Mouse (Mus musculus): ENCODE data around the gene Armh3.
A peak's percentile ranks its signal among the peaks of the same experiment; 100 is the strongest.

The Armh3 gene

GRCm38 (mm10) chr19:45997785-45998693, at the start of gene Armh3:
TSS of gene Armh3 (minus strand) at chr19:45998488.
- DNase-seq (ENCODE audit: extremely low read depth, low read depth), result peak; percentile 98

DNA sequence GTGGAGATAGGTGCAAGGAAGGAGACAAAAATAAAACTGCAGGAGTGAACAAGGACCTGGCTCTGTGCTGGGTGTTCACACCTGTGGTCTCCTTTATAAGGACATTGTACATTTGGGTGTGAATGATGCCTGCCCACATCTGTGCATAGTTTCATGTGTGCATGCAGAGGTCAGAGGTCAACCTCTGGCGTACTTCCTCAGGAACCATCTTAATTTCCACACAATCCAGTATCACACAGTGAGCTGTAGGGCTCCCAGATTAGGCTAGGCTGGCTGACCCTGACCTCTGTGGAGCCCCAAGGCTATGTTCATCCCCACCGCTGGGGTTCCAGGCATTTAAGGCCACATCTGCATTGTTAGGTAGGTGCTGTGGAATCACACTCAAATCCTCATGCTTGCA, 49.1 kb upstream of the Armh3 start:
- DNase-seq (ENCODE audit: extremely low read depth, low read depth), result no peak

DNA sequence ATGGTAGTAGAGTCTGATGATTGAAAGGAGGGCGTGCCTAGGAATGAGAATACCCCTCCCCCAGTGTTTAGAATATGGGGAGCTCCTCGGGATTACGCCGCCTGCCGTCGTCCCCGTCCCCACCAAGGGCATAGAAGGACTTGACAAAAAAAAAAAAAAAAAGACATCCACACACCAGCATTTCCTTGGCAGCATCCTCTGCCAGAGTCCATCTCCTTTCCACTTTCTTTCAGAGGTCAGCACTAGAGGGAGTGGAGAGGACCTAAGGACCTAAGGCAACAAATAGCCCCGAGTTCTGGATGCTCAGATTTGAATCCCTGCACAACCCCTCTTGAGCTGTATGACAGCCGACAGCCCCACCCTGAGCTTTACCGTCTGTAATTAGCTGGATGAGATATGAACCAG, 48.3 kb upstream of the Armh3 start:
- DNase-seq (ENCODE audit: extremely low read depth, low read depth), result no peak

DNA sequence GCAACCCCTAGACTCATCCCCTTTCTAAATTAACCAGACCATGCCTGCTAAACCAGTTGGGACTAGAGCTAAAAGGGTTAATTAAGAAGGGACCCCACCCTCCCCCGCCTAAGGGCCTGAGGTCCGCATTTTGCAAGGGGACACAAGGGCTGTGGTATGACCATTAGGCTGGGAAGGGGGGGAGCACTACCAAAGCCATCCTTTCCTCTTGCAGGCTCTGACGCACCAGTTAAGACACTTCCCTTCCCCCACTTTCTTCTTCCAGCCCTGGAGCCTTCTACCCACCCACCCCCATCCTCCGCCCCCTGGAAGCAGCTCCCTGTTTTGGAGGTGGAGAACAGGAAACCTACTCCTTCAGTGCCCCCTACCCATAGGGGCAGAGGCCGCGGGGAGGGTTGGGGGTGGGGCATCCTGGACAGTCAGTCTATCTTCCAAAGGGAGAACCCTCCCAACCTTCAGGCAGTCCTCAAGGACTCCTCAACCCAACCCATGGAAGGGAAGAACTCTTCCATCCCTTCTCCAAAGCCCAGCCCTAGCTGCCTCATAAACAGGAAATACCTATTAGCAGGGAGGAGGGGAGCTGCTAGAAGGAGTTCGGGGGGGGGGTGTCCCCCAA, 47.5 kb upstream of the Armh3 start:
- DNase-seq (ENCODE audit: extremely low read depth, low read depth), result no peak

GRCm38 (mm10) chr19:46044993-46045695, 46.9 kb upstream of the Armh3 start, which contains the start of gene Ldb1:
TSS of gene Ldb1 (minus strand) at chr19:46045214.
- DNase-seq (ENCODE audit: extremely low read depth, low read depth), result no peak

- no peak for DNase-seq (ENCODE audit: extremely low read depth, low read depth)
These were observed 46.1 kb upstream of the Armh3 start, which contains the start of gene Pprc1 for GRCm38 (mm10) chr19:46044271-46044992. TSS of gene Pprc1 (plus strand) at chr19:46044886.

- DNase-seq (ENCODE audit: extremely low read depth, low read depth), result no peak
These were observed 45.1 kb upstream of the Armh3 start for GRCm38 (mm10) chr19:46043380-46043779.

DNA sequence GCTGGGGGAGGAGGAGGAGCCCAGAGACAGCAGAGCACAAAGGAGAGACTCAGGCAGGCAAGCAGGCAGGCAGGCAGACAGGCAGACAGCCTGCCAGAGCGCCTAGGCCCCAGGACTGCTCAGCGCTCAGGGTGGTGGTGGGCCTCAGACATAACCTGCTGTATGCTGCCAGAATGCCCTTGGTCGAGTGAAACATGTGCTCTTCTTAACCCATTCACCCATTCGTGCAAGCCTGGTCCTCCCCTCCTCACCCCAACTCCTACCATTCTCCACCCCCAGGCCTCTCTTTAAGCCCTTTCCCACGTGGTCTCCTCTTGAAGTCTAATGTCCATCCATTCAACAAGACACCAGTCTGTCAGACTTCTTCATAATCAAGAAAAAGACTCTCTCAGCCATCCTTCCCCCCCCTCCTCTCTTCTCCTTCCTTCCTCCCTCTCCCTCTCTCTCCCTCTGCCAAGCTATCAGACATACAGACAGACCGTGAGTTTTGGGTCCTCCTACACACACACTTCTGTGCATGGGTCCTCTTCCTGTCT, 44.3 kb upstream of the Armh3 start:
- DNase-seq (ENCODE audit: extremely low read depth, low read depth), result no peak

GRCm38 (mm10) chr19:46041933-46042475, 43.7 kb upstream of the Armh3 start:
- no peak for DNase-seq (ENCODE audit: extremely low read depth, low read depth)

DNA sequence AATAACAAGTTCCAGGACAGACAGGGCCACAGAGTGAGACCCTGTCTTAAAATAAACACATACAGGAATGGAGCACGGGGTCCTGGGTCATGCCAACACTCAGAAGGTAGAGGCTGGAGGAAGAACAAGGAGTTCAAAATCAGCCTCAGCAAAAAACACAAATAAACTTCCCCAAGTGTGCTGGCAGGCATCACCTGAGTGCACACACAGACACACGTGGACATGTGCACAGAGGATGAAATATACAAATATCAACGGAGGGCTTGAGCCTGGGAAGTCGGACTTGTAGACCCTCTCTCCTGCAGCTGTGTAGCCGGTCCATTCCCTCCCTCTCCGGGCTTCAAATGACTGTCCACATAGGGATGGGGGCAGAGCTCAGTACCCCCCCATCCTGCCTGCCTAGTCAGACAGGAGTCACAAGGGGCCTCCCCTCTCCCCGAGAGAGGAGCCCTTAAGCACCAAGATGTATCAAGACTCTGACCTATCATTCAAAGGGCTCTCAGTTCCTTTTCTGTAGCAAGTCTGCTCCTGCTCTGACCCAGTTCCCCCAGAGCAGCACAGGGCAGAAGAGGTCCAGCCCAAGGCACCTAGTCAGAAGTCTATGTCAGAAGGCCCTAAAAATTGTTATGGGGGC, 43.1 kb upstream of the Armh3 start:
- no peak for DNase-seq (ENCODE audit: extremely low read depth, low read depth)

DNA sequence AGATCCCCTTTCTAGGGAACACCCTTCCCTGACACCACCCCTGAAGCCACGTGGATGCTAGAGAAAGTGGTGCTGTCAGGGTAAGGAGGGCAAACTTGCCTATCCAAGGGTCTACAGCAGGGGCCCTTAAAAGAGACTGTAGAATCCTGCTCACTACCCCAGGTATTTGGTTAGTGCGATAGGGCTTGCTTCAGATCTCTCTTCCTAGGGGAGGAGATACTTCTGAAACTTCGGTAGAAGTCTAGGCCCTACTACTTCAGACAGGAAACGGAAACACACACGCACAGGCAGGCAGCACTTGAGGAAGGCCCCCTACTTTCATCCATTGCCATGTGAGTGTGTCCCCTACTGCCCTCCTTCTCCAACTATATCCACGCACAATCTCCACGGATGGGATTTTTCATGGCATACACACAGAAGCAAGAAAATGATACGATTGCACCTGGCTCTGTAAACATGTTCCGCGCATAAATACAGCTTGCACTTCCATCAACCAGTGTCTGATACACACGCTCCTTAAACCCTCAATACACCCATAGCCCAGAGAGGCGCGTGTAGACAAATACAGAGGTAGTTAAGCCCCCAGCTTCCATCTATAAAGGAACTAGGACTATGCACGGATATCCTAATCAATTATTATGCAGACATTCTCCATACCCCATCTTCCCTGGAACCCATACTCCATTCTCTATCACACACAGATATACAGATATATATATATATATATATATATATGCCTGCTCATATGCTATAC, 42.0 kb upstream of the Armh3 start:
- no peak for DNase-seq (ENCODE audit: extremely low read depth, low read depth)

DNA sequence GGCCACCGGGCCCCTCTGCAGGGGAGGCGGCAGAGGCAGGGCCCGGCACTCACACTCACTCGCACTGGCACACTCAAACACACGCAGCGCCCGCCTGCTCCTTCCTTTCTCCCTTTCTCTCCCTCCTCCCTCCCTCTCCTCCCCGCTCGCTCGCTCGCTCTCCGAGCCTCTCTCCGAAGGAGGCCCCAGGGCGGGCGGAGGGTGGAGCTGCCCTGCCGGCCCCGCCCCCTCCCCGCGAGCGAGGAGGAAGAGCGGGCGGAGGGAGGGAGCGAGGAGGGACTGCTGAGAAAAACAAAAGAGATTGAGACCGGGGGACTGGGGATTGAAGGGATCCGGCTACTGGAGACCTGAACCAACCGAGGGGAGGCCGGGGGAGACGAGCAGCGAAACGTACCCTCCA, 41.2 kb upstream of the Armh3 start:
- no peak for DNase-seq (ENCODE audit: extremely low read depth, low read depth)

GRCm38 (mm10) chr19:46038851-46039260, 40.6 kb upstream of the Armh3 start:
- DNase-seq (ENCODE audit: extremely low read depth, low read depth), result no peak

DNA sequence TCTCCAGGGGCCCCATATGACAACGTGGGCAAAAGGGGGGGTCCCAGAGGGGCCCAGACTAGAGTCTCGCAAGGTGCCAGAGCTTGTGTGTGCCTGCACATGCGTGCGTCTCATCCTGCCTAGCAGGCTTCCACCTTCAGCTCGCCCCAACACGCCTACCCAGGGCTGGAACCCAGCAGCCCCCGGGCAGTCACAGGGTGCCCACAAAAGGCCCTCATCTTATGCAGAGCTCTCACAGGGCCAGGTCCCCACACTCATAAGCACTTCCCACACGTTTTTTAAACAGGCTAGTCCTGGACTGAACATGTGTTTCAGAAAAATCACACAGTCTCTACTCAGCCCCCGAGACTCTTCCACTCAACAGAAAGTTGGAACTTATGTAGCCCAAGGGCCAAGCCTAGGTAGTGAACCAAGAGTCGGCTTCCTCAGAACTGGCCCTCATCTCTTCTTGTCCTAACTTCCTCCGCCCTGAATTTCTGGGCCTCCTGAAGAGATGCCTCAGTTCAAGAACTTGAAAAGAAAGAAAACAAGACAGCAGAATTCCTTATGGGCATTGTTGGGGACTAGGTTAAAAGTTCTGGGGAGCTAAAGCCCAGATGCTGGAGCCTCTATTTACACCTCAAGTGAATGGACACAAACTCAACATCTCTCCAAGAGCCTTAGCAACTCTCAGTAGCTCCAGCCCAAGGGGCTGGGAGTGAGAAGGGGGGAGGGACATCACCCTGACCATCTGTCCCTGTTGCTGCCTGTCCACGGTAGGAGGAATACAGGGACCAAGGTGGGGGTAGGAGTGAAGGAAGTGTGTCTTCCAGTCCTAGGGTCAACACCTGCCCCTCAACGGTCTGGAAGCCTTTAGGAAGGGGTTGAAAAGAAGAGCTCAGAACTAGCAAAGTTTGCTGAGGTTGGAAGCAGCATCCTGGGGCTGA, 39.9 kb upstream of the Armh3 start:
- no peak for DNase-seq (ENCODE audit: extremely low read depth, low read depth)

- peak; percentile 95 for DNase-seq (ENCODE audit: extremely low read depth, low read depth)
These were observed 39.1 kb upstream of the Armh3 start for GRCm38 (mm10) chr19:46037243-46037924.

GRCm38 (mm10) chr19:46036477-46037242, 38.4 kb upstream of the Armh3 start:
- DNase-seq (ENCODE audit: extremely low read depth, low read depth), result no peak

DNA sequence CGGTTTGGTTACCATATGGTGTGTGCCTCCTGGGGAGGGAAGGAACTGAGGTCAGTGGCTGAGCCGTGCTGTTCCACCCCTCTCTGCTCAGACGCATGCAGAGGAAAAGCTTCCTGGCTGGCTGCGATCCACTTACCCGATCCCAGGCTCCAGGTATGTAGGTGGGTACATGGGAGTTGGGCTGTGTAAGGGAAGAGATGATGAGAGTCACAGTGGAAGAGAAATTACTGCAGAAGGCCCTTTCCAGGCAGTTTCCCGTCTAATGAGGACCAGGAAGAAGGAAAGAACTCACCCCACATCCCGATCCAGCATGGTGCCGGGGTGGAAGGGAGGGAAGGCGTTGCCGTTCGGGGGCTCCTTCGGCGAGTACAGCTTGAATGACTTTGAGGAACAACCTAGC, 37.7 kb upstream of the Armh3 start:
- DNase-seq (ENCODE audit: extremely low read depth, low read depth), result no peak

All from MEL-GATA-1-ER (cell line).